Mouse (Mus musculus) CH12.LX (cell line): Measurements from ENCODE around the gene Ubxn6. TPM values are rescaled to one million over a fixed set of nuclear protein-coding genes. Genes with fewer than 3 reads are reported as not detected.

Source experiments
- DNase-seq: peaks from one replicate; pipeline ENCODE4 v3.0.0-alpha.2; 2013; ENCODE audit errors: extremely low read depth
- H3K27ac ChIP-seq: 2 replicates; pipeline ENCODE4 v1.5.1; 2012; ENCODE audit warnings: low read depth, mild to moderate bottlenecking, control low read depth, moderate library complexity; ENCODE audit not compliant: insufficient read depth
- H3K27me3 ChIP-seq: replicated peaks from 2 replicates; pipeline ENCODE3; 2012; ENCODE audit warnings: inconsistent platforms
- H3K36me3 ChIP-seq, 2 experiments: replicated peaks in 1 of 2; 2 replicates each; pipeline versions ENCODE3 to v1.6.1; 2012; ENCODE audit warnings: inconsistent platforms in 1 of 2, low read length in 1 of 2, mild to moderate bottlenecking in 1 of 2, mixed read lengths in 1 of 2, moderate library complexity in 1 of 2; ENCODE audit not compliant: control insufficient read depth in 1 of 2, insufficient read depth in 1 of 2
- H3K4me1 ChIP-seq, 2 experiments: 2 replicates each; pipeline ENCODE4 v1.6.1; 2012; ENCODE audit warnings: inconsistent platforms in 1 of 2, moderate library complexity in 1 of 2; ENCODE audit not compliant: insufficient read depth in 2 of 2, control insufficient read depth in 1 of 2
- H3K4me2 ChIP-seq: 2 replicates; pipeline ENCODE4 v1.6.1; 2012; ENCODE audit warnings: low read depth, mild to moderate bottlenecking, control low read depth; ENCODE audit not compliant: poor library complexity, insufficient read depth, severe bottlenecking
- H3K4me3 ChIP-seq, 3 experiments: fragments of 150-350 bp in 1 of 3; sonication (generic) in 1 of 3; replicated peaks in 1 of 3; 2 replicates each; pipeline versions ENCODE3 to v1.5.1; 2011 to 2012; ENCODE audit warnings: low read depth in 2 of 3, low read length in 2 of 3, mild to moderate bottlenecking in 2 of 3, moderate library complexity in 2 of 3, control low read depth in 1 of 3, improper control_type of control experiment in 1 of 3, inconsistent platforms in 1 of 3, mixed read lengths in 1 of 3; ENCODE audit not compliant: poor library complexity in 1 of 3
- H3K79me2 ChIP-seq: replicated peaks from 2 replicates; pipeline ENCODE4 v1.6.1; 2012; ENCODE audit warnings: mild to moderate bottlenecking, moderate library complexity; ENCODE audit not compliant: control insufficient read depth, poor library complexity, insufficient read depth, severe bottlenecking; ENCODE audit errors: extremely low read depth
- H3K9ac ChIP-seq: 2 replicates; pipeline ENCODE4 v1.6.1; 2012; ENCODE audit warnings: low read depth, mild to moderate bottlenecking, control low read depth, moderate library complexity; ENCODE audit not compliant: insufficient read depth
- H3K9me3 ChIP-seq: replicated peaks from 2 replicates; pipeline ENCODE3; 2012; ENCODE audit warnings: low read length, inconsistent platforms, mixed read lengths
- CHD1 ChIP-seq: IDR thresholded peaks from 2 replicates; pipeline ENCODE4 v1.6.1; 2012; ENCODE audit warnings: low read depth, low read length, improper control_type of control experiment, inconsistent platforms
- E2F4 ChIP-seq: IDR thresholded peaks from 2 replicates; pipeline ENCODE4 v1.6.1; 2011; ENCODE audit warnings: low read depth, low read length, improper control_type of control experiment; ENCODE audit not compliant: insufficient replicate concordance
- ELF1 ChIP-seq: IDR thresholded peaks from 2 replicates; pipeline ENCODE4 v1.6.1; 2014; ENCODE audit warnings: low read depth, mild to moderate bottlenecking, inconsistent platforms, low read length, improper control_type of control experiment
- EP300 ChIP-seq: IDR thresholded peaks from 2 replicates; pipeline ENCODE4 v1.6.1; 2011; ENCODE audit warnings: low read length, improper control_type of control experiment
- HCFC1 ChIP-seq: IDR thresholded peaks from 2 replicates; pipeline ENCODE4 v1.6.1; 2012; ENCODE audit warnings: low read depth, mild to moderate bottlenecking, inconsistent platforms, low read length, improper control_type of control experiment
- IRF4 ChIP-seq: IDR thresholded peaks from 2 replicates; pipeline ENCODE4 v1.6.1; 2014; ENCODE audit warnings: low read depth, mild to moderate bottlenecking, inconsistent platforms, low read length, improper control_type of control experiment
- JUND ChIP-seq: conservative IDR thresholded peaks from 2 replicates; pipeline ENCODE4 v1.6.1; 2011; ENCODE audit warnings: low read depth, low read length, improper control_type of control experiment
- KAT2A ChIP-seq: IDR thresholded peaks from 2 replicates; pipeline ENCODE4 v1.6.1; 2012; ENCODE audit warnings: low read length, improper control_type of control experiment, inconsistent platforms; ENCODE audit not compliant: insufficient replicate concordance
- MAFK ChIP-seq: IDR thresholded peaks from 2 replicates; pipeline ENCODE4 v1.6.1; 2011; ENCODE audit warnings: low read length, improper control_type of control experiment; ENCODE audit not compliant: insufficient replicate concordance
- MAX ChIP-seq: IDR thresholded peaks from 2 replicates; pipeline ENCODE4 v1.6.1; 2011; ENCODE audit warnings: low read length, improper control_type of control experiment
- MAZ ChIP-seq: IDR thresholded peaks from 2 replicates; pipeline ENCODE4 v1.6.1; 2012; ENCODE audit warnings: low read depth, mild to moderate bottlenecking, inconsistent platforms, low read length, improper control_type of control experiment, moderate library complexity
- MEF2A ChIP-seq: IDR thresholded peaks from 2 replicates; pipeline ENCODE4 v1.6.1; 2014; ENCODE audit warnings: low read depth, mild to moderate bottlenecking, inconsistent platforms, low read length, improper control_type of control experiment, borderline replicate concordance
- MXI1 ChIP-seq: IDR thresholded peaks from 2 replicates; pipeline ENCODE4 v1.6.1; 2011; ENCODE audit warnings: mild to moderate bottlenecking, low read depth, low read length, improper control_type of control experiment
- NELFE ChIP-seq: IDR thresholded peaks from 2 replicates; pipeline ENCODE4 v1.6.1; 2011; ENCODE audit warnings: low read depth, low read length, improper control_type of control experiment
- NRF1 ChIP-seq: IDR thresholded peaks from 2 replicates; pipeline ENCODE4 v1.6.1; 2014; ENCODE audit warnings: low read depth, mild to moderate bottlenecking, inconsistent platforms, low read length, improper control_type of control experiment, moderate library complexity
- PAX5 ChIP-seq: IDR thresholded peaks from 2 replicates; pipeline ENCODE4 v1.6.1; 2012; ENCODE audit warnings: low read length, inconsistent platforms, mixed read lengths
- POLR2AphosphoS2 ChIP-seq: IDR thresholded peaks from 2 replicates; pipeline ENCODE4 v1.6.1; 2011; ENCODE audit warnings: low read depth, low read length, improper control_type of control experiment
- SIN3A ChIP-seq: IDR thresholded peaks from 2 replicates; pipeline ENCODE4 v1.6.1; 2012; ENCODE audit warnings: low read length, improper control_type of control experiment, inconsistent platforms
- SMC3 ChIP-seq: IDR thresholded peaks from 2 replicates; pipeline ENCODE4 v1.6.1; 2011; ENCODE audit warnings: low read depth, low read length, improper control_type of control experiment
- TCF12 ChIP-seq: IDR thresholded peaks from 2 replicates; pipeline ENCODE4 v1.6.1; 2014; ENCODE audit warnings: low read depth, mild to moderate bottlenecking, inconsistent platforms, low read length, improper control_type of control experiment
- UBTF ChIP-seq: IDR thresholded peaks from 2 replicates; pipeline ENCODE4 v1.6.1; 2012; ENCODE audit warnings: low read depth, mild to moderate bottlenecking, inconsistent platforms, low read length, improper control_type of control experiment, moderate library complexity
- USF1 ChIP-seq: IDR thresholded peaks from 2 replicates; pipeline ENCODE4 v1.6.1; 2014; ENCODE audit warnings: low read depth, mild to moderate bottlenecking, inconsistent platforms, low read length, improper control_type of control experiment
- ZC3H11A ChIP-seq: IDR thresholded peaks from 2 replicates; pipeline ENCODE4 v1.6.1; 2012; ENCODE audit warnings: low read depth, mild to moderate bottlenecking, inconsistent platforms, low read length, improper control_type of control experiment
- dilution Hi-C: fragments of 300-500 bp; cut with MboI; formaldehyde crosslinking; loops from 2 replicates; pipeline ENCODE4 v1.14.3; 2020; ENCODE audit warnings: low sequenced_read_pairs; ENCODE audit not compliant: extremely low pct_unique_long_range_greater_than_20kb, extremely low pct_ligation_motif_present
- in situ Hi-C: fragments of 300-500 bp; cut with MboI; formaldehyde crosslinking; loops from 3 replicates; pipeline ENCODE4 v1.14.3; 2019; ENCODE audit warnings: low sequenced_read_pairs, low pct_ligation_motif_present, low pct_unique_long_range_greater_than_20kb, mixed read lengths
- polyA plus RNA-seq: library from polyadenylated mRNA; unstranded; fragments of >175 nt; gene quantifications from 2 replicates; pipeline ENCODE4 v1.2.1, GENCODE M21; 2012; ENCODE audit warnings: low read depth; ENCODE audit not compliant: insufficient read length
- total RNA-seq, 2 experiments: library from RNA; depleted of rRNA; stranded (reverse); fragments of 300-350 nt in 1 of 2; fragments of >200 nt in 1 of 2; gene quantifications; 2 replicates each; pipeline ENCODE4 v1.2.3; 2012 to 2014

The Ubxn6 gene
- total and polyA plus RNA-seq, 3 experiments: 24.6 to 29.1 (median 26.8) TPM

- TF ChIP-seq ELF1 (peak; percentile 95), TCF12 (peak; percentile 83; the same call in 1 of the 2 replicates), MXI1 (peak; percentile 78), ZC3H11A (no peak), NRF1 (peak; percentile 93), E2F4 (peak; percentile 85; the same call in 1 of the 2 replicates), SIN3A (peak; percentile 84), MAZ (peak; percentile 93), NELFE (peak; percentile 94), SMC3 (peak; percentile 48)
Observed at GRCm38 (mm10) chr17:56036176-56036900, 38.5 kb downstream of the Ubxn6 start, which contains the start of gene Sh3gl1 (continued).

- Histone ChIP-seq H3K4me2 (peak overlapping the region; percentile 88), H3K79me2 (peaks cover 58% of the 10 kb centered on the region), H3K27ac (no peak overlapping the region), H3K4me3 (peak overlapping the region; percentile 74 to 98 (median 94)), H3K4me1 (peaks cover 19 to 56% of the 10 kb centered on the region in 2 experiments), H3K9ac (peak overlapping the region; percentile 78), H3K36me3 (peaks cover 10 to 37% of the 10 kb centered on the region in 2 experiments), H3K9me3 (no peaks in the 10 kb centered on the region), H3K27me3 (no peaks in the 10 kb centered on the region)
- dilution Hi-C loops (no loop called here), in situ Hi-C loops (no loop called here)
- TF ChIP-seq IRF4 (no peak), MEF2A (no peak), SIN3A (no peak), POLR2AphosphoS2 (no peak), NRF1 (no peak), NELFE (no peak)
- no peak for DNase-seq
Observed at GRCm38 (mm10) chr17:56035216-56035615, 39.6 kb downstream of the Ubxn6 start.

- H3K36me3 ChIP-seq: peaks cover 13 to 41% of the 10 kb centered on the region in 2 experiments
- TF ChIP-seq UBTF (no peak), POLR2AphosphoS2 (no peak), E2F4 (no peak), KAT2A (no peak), EP300 (no peak), PAX5 (no peak), MAX (no peak), CHD1 (no peak), TCF12 (no peak), MAFK (no peak), USF1 (no peak), MXI1 (no peak), IRF4 (no peak), HCFC1 (no peak), JUND (no peak)
- H3K4me2 ChIP-seq: peak overlapping the region; percentile 88
- H3K9ac ChIP-seq: peak overlapping the region; percentile 78; the same call in 1 of the 2 replicates
- peaks cover 19 to 59% of the 10 kb centered on the region in 2 experiments for H3K4me1 ChIP-seq
- no peak for DNase-seq
- no peak overlapping the region for H3K27ac ChIP-seq
- no peaks in the 10 kb centered on the region for H3K27me3 ChIP-seq
- H3K79me2 ChIP-seq: peaks cover 63% of the 10 kb centered on the region
- in situ Hi-C loops (no loop called here), dilution Hi-C loops (no loop called here)
- no peaks in the 10 kb centered on the region for H3K9me3 ChIP-seq
- peak overlapping the region in 2 of 3 experiments; percentile 94 to 98 for H3K4me3 ChIP-seq
Observed at GRCm38 (mm10) chr17:56034726-56035100, 40.1 kb downstream of the Ubxn6 start.
